Mouse (Mus musculus): Measurements from ENCODE around the gene Pros1. TPM values are rescaled to one million over a fixed set of nuclear protein-coding genes. Genes with fewer than 3 reads are reported as not detected.

The Pros1 gene
- total RNA-seq (2014; fragmentation: Nextera tagmentation) (1.5 and 3.7 TPM in 2 replicates), total RNA-seq (2017) (7.0 and 9.1 TPM in 2 replicates)

GRCm38 (mm10) chr16:62854191-62855068, at the start of gene Pros1:
Pros1 (plus strand) TSS chr16:62854307.
- peak; percentile 84 for ATAC-seq (replicated peaks; ENCODE audit: poor library complexity, severe bottlenecking)

DNA sequence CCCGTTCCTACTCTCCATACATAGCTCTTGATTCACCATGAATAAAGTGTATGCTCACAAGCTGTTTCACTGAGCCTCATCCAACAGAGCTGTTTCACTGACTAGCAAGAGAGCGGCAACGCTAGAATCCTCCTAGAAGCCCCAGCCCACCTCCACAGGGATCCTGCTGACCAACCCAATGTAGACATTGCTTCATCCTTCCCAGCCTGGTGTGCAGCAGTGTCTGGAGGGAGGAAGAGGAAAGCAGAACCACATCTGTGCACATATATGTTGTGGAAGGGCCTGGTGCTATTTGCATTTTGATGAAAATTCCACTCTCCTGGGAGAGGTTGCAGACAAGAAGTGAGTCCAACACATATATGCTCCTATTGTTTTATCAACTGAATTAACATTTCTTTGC, 49.5 kb upstream of the Pros1 start:
- ATAC-seq (replicated peaks; ENCODE audit: poor library complexity, severe bottlenecking): peak; percentile 84

DNA sequence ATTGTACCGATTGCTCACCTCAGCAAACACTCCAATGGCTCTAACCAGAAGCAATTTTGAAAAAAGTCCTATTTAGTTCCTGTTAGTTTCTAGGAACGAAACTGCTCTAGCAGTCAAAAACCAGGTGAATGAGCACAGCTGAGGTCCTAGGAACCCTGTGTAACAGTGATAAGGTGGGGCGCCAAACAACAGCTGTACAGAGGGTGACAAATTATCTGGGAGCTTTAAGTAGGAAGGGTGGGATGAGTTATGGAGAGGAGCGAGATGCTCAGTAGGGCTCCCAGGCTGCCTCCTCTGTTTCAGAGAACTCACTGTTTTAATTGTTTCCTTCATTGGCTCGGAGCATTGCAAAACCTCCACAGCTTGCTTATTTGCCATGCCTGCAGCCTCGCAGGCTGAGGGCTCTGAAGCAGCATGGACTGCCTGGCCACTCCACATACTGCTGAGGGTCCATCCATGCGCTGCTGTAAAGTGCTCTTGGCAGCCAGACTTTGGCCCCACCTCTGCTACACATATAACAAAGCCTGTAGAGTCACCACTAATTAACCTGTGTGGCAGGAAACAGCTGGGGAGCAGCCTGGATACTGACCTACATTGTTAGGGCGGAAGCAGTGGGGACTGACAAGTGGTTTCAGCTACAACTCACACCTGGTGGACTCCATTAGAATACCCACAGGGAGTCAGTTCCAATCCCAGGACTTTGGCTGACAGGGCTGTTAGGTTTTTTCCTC, 46.7 kb upstream of the Pros1 start:
- 0 out of 2 replicates have a peak, but pooled peaks have one; percentile 16 for ATAC-seq (replicated peaks; ENCODE audit: poor library complexity, severe bottlenecking)

DNA sequence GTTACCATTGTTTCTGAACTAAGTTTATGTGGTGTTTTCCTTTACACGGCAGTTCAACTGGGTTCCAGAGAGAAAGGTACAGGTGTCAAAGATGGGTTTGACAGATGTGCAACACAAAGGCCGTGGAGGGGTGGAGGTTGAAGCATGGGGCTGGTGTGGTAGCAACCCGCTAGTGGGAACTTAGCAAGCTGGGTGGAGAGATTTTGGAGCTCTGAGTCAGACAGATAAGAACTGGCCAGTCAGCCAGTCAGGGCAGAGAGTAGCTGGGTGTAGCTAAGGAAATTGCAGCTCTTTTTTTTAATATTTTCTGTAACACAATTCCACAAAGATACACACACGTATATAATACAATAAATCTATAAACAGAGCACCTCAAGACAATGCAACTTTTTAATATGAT, 43.3 kb upstream of the Pros1 start:
- no peak for ATAC-seq (replicated peaks; ENCODE audit: poor library complexity, severe bottlenecking)

DNA sequence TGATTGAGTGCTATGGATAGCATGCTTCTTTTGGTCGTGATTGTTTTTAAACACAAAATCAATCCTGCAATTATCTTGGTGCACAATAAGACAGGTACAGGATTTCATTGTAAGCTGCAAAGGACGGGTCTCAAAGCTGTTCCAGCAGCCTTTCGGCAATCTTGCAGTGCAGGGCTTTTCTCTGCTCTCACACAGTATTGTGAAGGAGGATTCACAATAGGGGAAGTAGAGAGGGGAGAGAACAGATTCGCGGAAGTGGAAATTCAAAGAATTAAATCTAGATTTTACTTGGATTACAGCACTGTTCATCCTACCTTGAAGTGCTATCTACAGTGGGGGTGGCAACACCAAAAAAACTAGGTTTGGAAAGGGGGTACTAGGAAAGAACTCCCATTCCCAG, 40.3 kb upstream of the Pros1 start:
- no peak; the same call in 1 of the 2 replicates for ATAC-seq (replicated peaks; ENCODE audit: poor library complexity, severe bottlenecking)

DNA sequence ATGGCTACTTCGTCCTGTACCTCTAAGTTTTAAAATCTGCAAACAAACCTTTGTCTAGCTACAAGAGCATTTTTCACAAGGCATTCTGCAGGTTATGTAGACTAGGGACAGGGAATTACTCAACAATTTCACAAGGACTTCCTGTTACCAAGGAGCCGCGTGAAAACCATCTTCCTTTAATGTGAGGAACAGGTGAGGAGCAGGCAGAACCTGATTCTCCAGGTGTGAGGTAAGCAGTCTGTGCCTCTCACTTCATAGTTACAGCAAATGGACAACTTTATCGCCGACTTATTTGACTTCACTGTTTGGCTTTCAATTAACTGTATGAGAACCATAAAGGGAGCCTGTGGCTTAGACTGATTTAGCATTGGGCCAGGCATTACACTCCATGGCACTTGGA, 39.6 kb upstream of the Pros1 start, which contains the start of gene Stx19:
Stx19 (plus strand) TSS at position 186 of the 400 bp plus-strand sequence.
- peak; percentile 42 for ATAC-seq (replicated peaks; ENCODE audit: poor library complexity, severe bottlenecking)

- ATAC-seq (replicated peaks; ENCODE audit: poor library complexity, severe bottlenecking): no peak
These were observed 31.6 kb upstream of the Pros1 start for GRCm38 (mm10) chr16:62822472-62822871.

DNA sequence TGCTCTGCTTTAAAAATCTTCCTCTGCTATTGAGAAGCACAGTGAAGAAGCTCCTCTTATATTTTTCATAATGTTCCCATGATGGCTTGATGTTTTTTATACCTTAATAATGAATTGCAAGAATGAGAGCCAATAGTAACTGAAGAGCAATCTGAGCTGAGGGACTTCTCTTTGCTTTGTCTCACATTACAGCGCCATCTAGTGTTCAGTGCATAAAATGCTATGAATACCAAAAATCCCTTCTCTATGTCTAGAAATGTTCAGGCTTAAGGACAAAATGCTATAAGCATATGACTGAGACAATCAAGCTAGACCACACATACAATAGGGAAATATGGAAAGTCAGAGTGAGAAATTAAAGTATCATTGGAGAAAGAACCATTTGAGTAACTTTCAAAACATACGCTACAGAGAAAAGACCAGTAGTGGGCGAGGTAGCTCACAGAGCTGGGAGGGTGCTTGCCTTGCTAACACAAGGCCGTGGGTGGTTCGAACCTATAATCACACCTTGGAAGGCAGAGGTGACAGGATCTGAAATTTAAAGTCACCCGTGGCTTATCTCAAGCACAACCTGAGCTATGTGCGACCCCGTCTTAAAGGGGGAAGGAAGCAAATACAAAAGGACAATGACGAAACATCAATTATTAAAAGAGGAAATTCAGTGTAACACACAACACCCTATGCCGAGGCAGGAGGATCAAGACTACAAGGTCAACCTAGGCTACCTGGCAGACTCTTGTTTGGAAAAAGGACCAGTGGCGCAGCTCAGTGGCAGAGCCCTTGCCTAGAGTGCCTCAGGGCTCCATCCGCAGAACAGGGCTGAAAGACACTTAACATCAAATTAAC, 27.7 kb upstream of the Pros1 start:
- ATAC-seq (replicated peaks; ENCODE audit: poor library complexity, severe bottlenecking): peak; percentile 91

DNA sequence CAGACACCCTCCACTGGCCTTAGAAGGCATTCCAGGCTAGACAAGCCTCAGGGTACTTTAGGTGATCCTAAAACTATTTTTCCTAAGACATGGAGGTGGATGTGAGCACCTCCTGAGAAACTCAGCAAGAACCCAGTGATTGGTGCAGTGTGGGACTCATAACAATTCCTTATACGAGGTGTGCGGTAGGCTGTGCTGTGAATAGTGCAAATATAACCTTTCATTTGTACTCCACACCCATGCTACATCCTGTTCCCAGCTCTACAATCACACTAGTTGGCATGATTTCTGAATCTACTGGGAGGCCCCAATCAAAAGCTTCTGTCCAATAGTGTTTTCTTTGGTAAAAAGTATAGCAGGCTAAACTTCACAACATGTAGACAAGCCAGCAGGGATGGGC, 22.1 kb upstream of the Pros1 start:
- ATAC-seq (replicated peaks; ENCODE audit: poor library complexity, severe bottlenecking): no peak

- peak; percentile 98 for ATAC-seq (replicated peaks; ENCODE audit: poor library complexity, severe bottlenecking)
These were observed 21.6 kb upstream of the Pros1 start for GRCm38 (mm10) chr16:62832481-62832880.

- ATAC-seq (replicated peaks; ENCODE audit: poor library complexity, severe bottlenecking): peak; percentile 66
These were observed 19.9 kb upstream of the Pros1 start for GRCm38 (mm10) chr16:62834016-62834735.

- no peak for ATAC-seq (replicated peaks; ENCODE audit: poor library complexity, severe bottlenecking)
These were observed 8.8 kb upstream of the Pros1 start for GRCm38 (mm10) chr16:62845341-62845740.

- ATAC-seq (replicated peaks; ENCODE audit: poor library complexity, severe bottlenecking): peak; percentile 97
These were observed 7.4 kb upstream of the Pros1 start, which contains the start of gene Arl13b for GRCm38 (mm10) chr16:62846498-62847312. Arl13b (minus strand) TSS chr16:62847040.

DNA sequence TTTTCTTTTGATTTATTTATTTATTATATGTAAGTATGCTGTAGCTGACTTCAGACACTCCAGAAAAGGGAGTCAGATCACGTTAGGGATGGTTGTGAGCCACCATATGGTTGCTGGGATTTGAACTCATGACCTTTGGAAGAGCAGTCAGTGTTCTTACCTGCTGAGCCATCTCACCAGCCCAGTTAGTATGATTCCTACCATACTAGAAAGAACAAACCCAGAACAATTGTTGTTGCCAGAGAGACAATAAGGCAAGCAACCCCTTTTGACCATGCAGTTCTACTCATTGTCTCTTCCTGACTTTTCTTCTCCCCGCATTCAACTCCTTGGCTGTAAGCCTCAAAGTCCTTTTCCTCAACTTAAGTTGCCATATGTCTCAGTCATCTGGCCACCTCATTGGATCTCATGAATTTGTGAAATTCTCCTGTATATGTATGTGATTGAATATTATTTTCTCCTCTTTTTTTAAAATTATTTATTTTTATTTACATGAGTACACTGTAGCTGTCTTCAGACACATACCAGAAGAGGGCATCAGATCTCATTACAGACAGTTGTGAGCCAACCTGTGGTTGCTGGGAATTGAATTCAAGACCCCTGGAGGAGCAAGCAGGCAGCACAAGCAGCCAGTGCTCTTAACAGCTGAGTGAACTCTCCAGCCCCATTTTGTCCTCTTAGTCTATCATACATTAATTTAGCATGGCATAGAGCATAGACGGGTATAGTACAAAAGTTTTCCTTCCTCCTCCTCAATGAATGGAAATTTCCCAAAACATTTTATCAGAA, 1.4 kb upstream of the Pros1 start:
- no peak for ATAC-seq (replicated peaks; ENCODE audit: poor library complexity, severe bottlenecking)

DNA sequence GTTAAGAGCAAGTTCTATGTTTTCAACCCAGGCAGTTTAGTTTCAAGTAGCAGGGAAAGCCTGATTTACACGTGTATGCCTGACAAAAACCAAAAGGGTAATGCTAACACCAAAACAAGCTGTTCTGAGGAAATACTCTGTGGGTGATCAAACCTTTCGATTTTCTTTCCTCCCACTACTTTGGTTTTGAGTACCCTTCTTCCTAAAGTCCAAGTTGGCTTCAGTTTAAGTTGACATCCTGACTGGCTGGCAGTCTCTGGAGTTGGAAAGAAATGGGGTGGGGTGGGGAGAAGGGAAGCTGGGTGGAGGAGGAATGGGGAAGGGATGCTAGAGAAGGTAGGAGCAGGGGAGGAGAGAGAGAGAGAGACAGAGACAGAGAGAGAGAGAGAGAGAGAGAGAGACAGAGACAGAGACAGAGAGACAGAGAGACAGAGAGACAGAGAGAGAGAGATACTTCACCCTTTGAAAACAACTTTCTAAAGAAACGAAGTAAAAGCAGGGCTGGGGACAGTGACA, 438 bp upstream of the Pros1 start:
- ATAC-seq (replicated peaks; ENCODE audit: poor library complexity, severe bottlenecking): no peak

DNA sequence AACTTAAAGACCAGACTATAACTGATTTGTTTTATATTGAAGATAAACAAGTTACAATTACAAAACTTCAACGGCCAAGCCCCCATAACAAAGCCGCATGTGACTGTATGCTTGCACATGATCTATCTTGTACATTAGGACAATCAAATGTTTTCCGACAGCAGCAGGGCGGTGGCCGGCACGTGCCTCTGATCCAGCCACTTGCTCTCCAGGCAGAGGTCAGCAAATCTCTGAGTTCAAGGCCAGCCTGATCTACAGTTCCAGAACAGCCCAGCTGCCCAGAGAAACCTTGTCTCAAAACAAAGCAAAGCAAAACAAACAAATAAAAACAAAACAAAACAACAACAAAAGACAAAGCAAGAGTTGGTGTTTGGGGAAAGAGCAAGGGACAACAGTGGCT, 1.3 kb downstream of the Pros1 start:
- no peak for ATAC-seq (replicated peaks; ENCODE audit: poor library complexity, severe bottlenecking)

GRCm38 (mm10) chr16:62856273-62856672, 2.2 kb downstream of the Pros1 start:
- ATAC-seq (replicated peaks; ENCODE audit: poor library complexity, severe bottlenecking): peak; percentile 30; the same call in 1 of the 2 replicates

GRCm38 (mm10) chr16:62857498-62857897, 3.4 kb downstream of the Pros1 start:
- ATAC-seq (replicated peaks; ENCODE audit: poor library complexity, severe bottlenecking): peak; percentile 54

Data from granulocyte monocyte progenitor cell, adult 5-6 weeks (primary cell).